Mouse (Mus musculus) heart, postnatal 0 days (tissue): ENCODE measurements at regions not wholly inside any gene's neighbourhood (a gene's known extent, or its start where the extent isn't known, plus 50 kb on each side); places are given as distances from the start of the nearest gene placed in this dataset.

ENCODE experiments used
- CTCF ChIP-seq: IDR thresholded peaks from 2 replicates; pipeline ENCODE4 v1.5.1; 2016; ENCODE audit warnings: antibody characterized with exemption, control low read depth, low read depth
- EP300 ChIP-seq: IDR thresholded peaks from 2 replicates; pipeline ENCODE4 v1.6.1; 2016; ENCODE audit warnings: antibody characterized with exemption, low read depth

- no peak for TF ChIP-seq EP300
- TF ChIP-seq CTCF = no peak
Observed at GRCm38 (mm10) chr3:20816613-20817012, 449.6 kb upstream of the Agtr1b start.
